In genomic region chr4:62637856-62638604, GRCm38 (mm10) we compare ENCODE assay signal across 13 mouse cellular contexts.
DNase-seq lines count a peak whose midpoint lies in the region; ATAC-seq lines count a peak whose summit lies in the region.
"Had no signal": no experiment of that assay in that cellular context is flagged by ENCODE, and none has a peak within 500 bp of the region (broad histone marks: within the 10 kb centered on the region; RNA-seq: fewer than 3 reads in every experiment).

No protein-coding gene starts in this region.

- H3K9me3 ChIP-seq in stomach, embryonic 16.5 days (replicated peaks; ENCODE audit: control insufficient read depth, low read length) = no peaks in the 10 kb centered on the region
- H3K9me3 ChIP-seq: stomach, embryonic 15.5 days had no signal

- no peak overlapping the region for H3K4me2 ChIP-seq in stomach, embryonic 16.5 days (ENCODE audit: low read depth, low read length)
- H3K4me2 ChIP-seq: stomach, embryonic 15.5 days had no signal

- 75% methylated on average over 4 of the region's 4 CpGs for WGBS in stomach, embryonic 16.5 days

- peaks cover 33% of the 10 kb centered on the region for H3K4me1 ChIP-seq in brown adipose tissue, adult 24 weeks (ENCODE audit: control insufficient read depth, insufficient read depth, insufficient read length, low read length)
- H3K4me1 ChIP-seq in stomach, embryonic 16.5 days (ENCODE audit: control insufficient read depth, insufficient read depth, low read length) = peaks cover 35% of the 10 kb centered on the region

- peak; percentile 43 to 70 for DNase-seq in kidney, adult 8-10 months
- no peak for DNase-seq in kidney, postnatal 10 days
- peak; percentile 70 for DNase-seq in induced T-regulatory cell, adult 2 months (ENCODE audit: low read depth)
- DNase-seq in adrenal gland, adult 18-20 months (ENCODE audit: low spot score in 2 of 2) = no peak
- DNase-seq in urinary bladder, postnatal 25 days (ENCODE audit: low spot score) = no peak
- DNase-seq: adrenal gland, postnatal 14 days; embryo, embryonic 11 days had no signal

- no peaks in the 10 kb centered on the region for H3K27me3 ChIP-seq in stomach, embryonic 16.5 days (ENCODE audit: control insufficient read depth, insufficient read depth, low read length)
- H3K27me3 ChIP-seq: stomach, embryonic 15.5 days had no signal

- H3K9ac ChIP-seq in stomach, embryonic 16.5 days (ENCODE audit: low read length) = no peak overlapping the region
- H3K9ac ChIP-seq: stomach, embryonic 15.5 days had no signal

- no peaks in the 10 kb centered on the region for H3K36me3 ChIP-seq in stomach, embryonic 16.5 days (ENCODE audit: control insufficient read depth, insufficient read depth, low read length)
- H3K36me3 ChIP-seq: G1E; stomach, embryonic 15.5 days had no signal

- H3K4me3 ChIP-seq in brown adipose tissue, adult 24 weeks (ENCODE audit: insufficient read depth, low read depth, low read length) = no peak overlapping the region
- no peak overlapping the region for H3K4me3 ChIP-seq in stomach, embryonic 16.5 days (replicated peaks; ENCODE audit: low read length)
- H3K4me3 ChIP-seq: stomach, embryonic 15.5 days had no signal

- H3K27ac ChIP-seq in brown adipose tissue, adult 24 weeks (replicated peaks; ENCODE audit: low read depth, low read length) = peak overlapping the region; percentile 11; the same call in 1 of the 2 replicates
- peak overlapping the region; percentile 39 for H3K27ac ChIP-seq in stomach, embryonic 16.5 days (ENCODE audit: low read length)
- H3K27ac ChIP-seq: macrophage; stomach, embryonic 15.5 days had no signal

- no peak for ATAC-seq in stomach, embryonic 16.5 days (ENCODE audit: insufficient read depth, low FRiP score)
- ATAC-seq: forebrain, embryonic 16.5 days had no signal

Comparison
In these comparisons a context has a peak if more than half of its experiments do, and no peak if none do; other contexts are left out.
1. DNase-seq: peak in kidney, adult 8-10 months (2 of 2) and induced T-regulatory cell, adult 2 months (single experiment); none in kidney, postnatal 10 days (single experiment), adrenal gland, adult 18-20 months (0 of 2) and urinary bladder, postnatal 25 days (single experiment).